Mouse (Mus musculus) midbrain, embryonic 12.5 days (tissue): ENCODE measurements around the gene Akap13. TPM values are rescaled to one million over a fixed set of nuclear protein-coding genes. Genes with fewer than 3 reads are reported as not detected.

Experiments
- ATAC-seq: fragments of 200-750 bp; cut with Nextera tagmentation; 2 replicates; pipeline ENCODE4 v1.8.0; 2017; ENCODE audit warnings: low read depth, moderate TSS enrichment, moderate library complexity; ENCODE audit not compliant: low FRiP score
- H3K27ac ChIP-seq: fragments of 300-500 bp; sonication (generic); replicated peaks from 2 replicates; pipeline ENCODE4 v1.5.1; 2016; ENCODE audit warnings: mild to moderate bottlenecking
- H3K27me3 ChIP-seq: fragments of 300-500 bp; sonication (generic); 2 replicates; pipeline ENCODE4 v1.6.1; 2016; ENCODE audit warnings: mild to moderate bottlenecking
- H3K36me3 ChIP-seq: fragments of 300-500 bp; sonication (generic); 2 replicates; pipeline ENCODE4 v1.6.1; 2016
- H3K4me1 ChIP-seq: fragments of 300-500 bp; sonication (generic); 2 replicates; pipeline ENCODE4 v1.6.1; 2016
- H3K4me2 ChIP-seq: fragments of 300-500 bp; sonication (generic); replicated peaks from 2 replicates; pipeline ENCODE4 v1.6.1; 2016; ENCODE audit warnings: mild to moderate bottlenecking, moderate library complexity
- H3K4me3 ChIP-seq: fragments of 300-500 bp; sonication (generic); 2 replicates; pipeline ENCODE4 v1.5.1; 2016; ENCODE audit warnings: mild to moderate bottlenecking
- H3K9ac ChIP-seq: fragments of 300-500 bp; sonication (generic); replicated peaks from 2 replicates; pipeline ENCODE4 v1.6.1; 2016; ENCODE audit warnings: mild to moderate bottlenecking, moderate library complexity
- H3K9me3 ChIP-seq: fragments of 300-500 bp; sonication (generic); 2 replicates; pipeline ENCODE4 v1.6.1; 2016; ENCODE audit warnings: mild to moderate bottlenecking
- WGBS: fragments of 180-500 bp; shearing (Covaris S2); methylation state at CpG from one replicate; pipeline ENCODE4 v1.1.7; 2016; 5-methylcytosine and 5-hydroxymethylcytosine counted together
- polyA plus RNA-seq: library from polyadenylated mRNA; unstranded; fragments of >200 nt; fragmentation: Nextera tagmentation; extraction: Ambion mirVana; gene quantifications from 2 replicates; pipeline ENCODE4 v1.2.1, GENCODE M21; 2016

Gene Akap13
- 32.9 and 33.5 TPM in 2 replicates for polyA plus RNA-seq

DNA sequence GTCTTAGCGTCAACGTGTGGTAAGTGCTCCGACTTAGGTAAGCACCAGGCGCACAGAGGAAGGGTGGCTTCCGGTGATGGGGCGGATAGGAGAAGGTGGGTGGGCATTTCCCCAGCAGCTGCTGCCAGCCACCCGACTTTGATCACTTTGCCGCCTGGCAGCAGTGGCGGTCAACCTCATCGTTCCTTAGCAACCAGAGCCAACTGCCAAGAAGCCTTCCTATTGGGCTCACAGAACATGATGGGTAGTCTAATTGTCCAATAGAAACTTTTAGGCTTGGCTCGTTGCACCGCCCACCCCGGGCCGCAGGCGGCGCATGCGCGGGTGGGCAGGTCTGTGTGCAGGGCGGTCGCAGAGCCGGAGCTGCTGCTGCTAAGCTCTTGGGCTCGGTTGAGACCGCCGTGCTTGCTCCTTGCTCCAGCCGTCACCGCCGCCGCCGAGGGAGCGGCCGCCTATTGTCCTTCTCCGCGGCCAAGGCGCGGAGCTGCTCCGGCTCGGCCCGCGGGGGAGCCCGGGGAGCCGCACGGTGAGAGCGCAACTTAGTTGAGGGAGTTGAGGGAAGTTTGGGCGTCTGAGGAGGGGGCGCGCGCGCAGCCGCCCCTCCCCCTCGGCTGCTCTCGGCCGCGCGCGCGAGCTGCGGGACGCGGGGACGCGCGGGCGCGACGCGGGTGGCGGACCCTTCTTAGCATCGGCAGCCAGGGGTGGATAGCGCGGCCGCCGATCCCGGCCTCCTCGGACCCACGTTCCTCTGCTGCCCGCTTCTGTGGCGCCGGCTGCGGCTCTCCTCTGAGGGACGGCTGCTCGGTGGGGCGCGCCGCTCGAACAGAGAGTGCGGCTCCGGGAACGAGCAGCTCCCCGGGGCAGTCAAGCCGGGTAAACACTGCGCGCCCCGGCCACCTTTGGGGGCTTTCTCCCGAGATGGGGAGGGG lies at the start of gene Akap13:
Gene Akap13, plus strand, starts transcription at position 312 of the 929 bp plus-strand sequence.
- Histone ChIP-seq H3K4me2 (peak within 1 kb of the TSS; percentile 81), H3K4me3 (peak within 1 kb of the TSS; percentile 90)
- WGBS: under 1% methylated on average over 88 of the region's 94 CpGs

GRCm38 (mm10) chr7:75410641-75411040 lies 44.7 kb upstream of the Akap13 start:
- Histone ChIP-seq H3K36me3 (no peaks in the 10 kb centered on the region), H3K9me3 (no peaks in the 10 kb centered on the region)
- 91% methylated on average over 3 of the region's 3 CpGs for whole genome bisulfite sequencing

More for the DNA sequence above, at the start of gene Akap13:
- Histone ChIP-seq H3K9ac (peak within 1 kb of the TSS; percentile 87), H3K4me1 (peaks cover 15% of the 10 kb centered on the region), H3K27ac (peak within 1 kb of the TSS; percentile 98), H3K27me3 (no peaks in the 10 kb centered on the region), H3K36me3 (no peaks in the 10 kb centered on the region), H3K9me3 (no peaks in the 10 kb centered on the region)
- peak; percentile 99 for ATAC-seq

GRCm38 (mm10) chr7:75411226-75411625 lies 44.1 kb upstream of the Akap13 start:
- 77% methylated on average over 6 of the region's 6 CpGs for WGBS
- no peak overlapping the region for H3K27ac ChIP-seq
- H3K9ac ChIP-seq: no peak overlapping the region
- no peaks in the 10 kb centered on the region for H3K36me3 ChIP-seq
- H3K27me3 ChIP-seq: no peaks in the 10 kb centered on the region
- no peak overlapping the region for H3K4me2 ChIP-seq
- no peak for ATAC-seq
- peaks cover 10% of the 10 kb centered on the region; the same call in 1 of the 2 replicates for H3K4me1 ChIP-seq
- H3K9me3 ChIP-seq: no peaks in the 10 kb centered on the region
- H3K4me3 ChIP-seq: no peak overlapping the region

More at GRCm38 (mm10) chr7:75410641-75411040, 44.7 kb upstream of the Akap13 start:
- Histone ChIP-seq H3K27me3 (no peaks in the 10 kb centered on the region), H3K27ac (no peak overlapping the region), H3K9ac (no peak overlapping the region), H3K4me3 (no peak overlapping the region), H3K4me2 (no peak overlapping the region), H3K4me1 (peaks cover 8% of the 10 kb centered on the region; the same call in 1 of the 2 replicates)
- no peak for ATAC-seq

DNA sequence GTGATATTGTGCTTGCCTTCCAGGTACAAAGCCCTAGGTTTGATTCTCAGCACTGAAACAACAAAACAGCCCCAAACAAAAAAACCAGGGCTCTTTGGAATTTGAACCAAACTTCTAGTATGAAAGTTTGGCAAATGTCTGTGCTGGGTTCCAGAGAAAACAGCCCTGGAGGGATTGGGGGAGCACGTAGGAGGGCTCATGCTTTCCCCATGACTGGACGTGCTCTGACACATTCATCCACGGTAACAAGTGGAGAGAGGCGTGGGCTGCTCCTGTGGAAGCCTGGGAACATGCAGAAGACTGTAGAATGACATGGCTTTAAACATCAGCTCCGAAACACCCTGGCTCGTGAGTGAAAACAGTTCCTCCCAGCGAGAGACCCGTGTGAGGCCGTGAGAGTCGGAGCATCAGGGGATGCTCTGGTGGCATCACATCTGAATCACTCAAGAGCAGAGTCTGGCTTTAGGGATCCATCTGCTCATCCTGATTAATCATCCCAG lies 43.3 kb upstream of the Akap13 start:
- Histone ChIP-seq H3K4me2 (no peak overlapping the region), H3K27me3 (no peaks in the 10 kb centered on the region), H3K27ac (no peak overlapping the region), H3K4me3 (no peak overlapping the region), H3K4me1 (peaks cover 10% of the 10 kb centered on the region; the same call in 1 of the 2 replicates), H3K36me3 (no peaks in the 10 kb centered on the region), H3K9ac (no peak overlapping the region), H3K9me3 (no peaks in the 10 kb centered on the region)
- 87% methylated on average over 10 of the region's 10 CpGs for WGBS
- no peak for ATAC-seq

- Histone ChIP-seq H3K9ac (no peak overlapping the region), H3K4me3 (no peak overlapping the region), H3K9me3 (no peaks in the 10 kb centered on the region), H3K4me2 (no peak overlapping the region), H3K4me1 (peaks cover 10% of the 10 kb centered on the region; the same call in 1 of the 2 replicates), H3K27ac (no peak overlapping the region), H3K36me3 (no peaks in the 10 kb centered on the region), H3K27me3 (no peaks in the 10 kb centered on the region)
- 81% methylated on average over 2 of the region's 2 CpGs for WGBS
- no peak for ATAC-seq
Observed at GRCm38 (mm10) chr7:75412568-75412967, 42.8 kb upstream of the Akap13 start.

DNA sequence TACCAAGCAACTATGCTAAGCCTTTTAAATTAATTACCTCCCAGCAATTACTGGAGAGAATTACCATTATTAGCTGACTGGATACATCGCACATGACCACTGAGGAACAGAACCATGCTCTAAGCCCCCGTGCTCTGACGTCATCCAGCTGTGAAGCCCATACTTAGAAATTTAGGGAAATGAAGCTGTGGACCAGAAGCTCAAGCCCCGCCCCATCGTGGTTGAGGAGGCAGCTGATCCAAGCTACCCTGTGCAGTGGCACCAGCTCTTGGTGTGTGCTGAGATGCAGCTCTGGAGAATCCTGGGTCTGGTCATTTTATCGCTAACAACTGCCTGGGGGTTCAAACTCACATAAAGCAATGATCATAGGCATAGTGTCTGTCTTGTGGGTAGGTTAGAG lies 41.4 kb upstream of the Akap13 start:
- Histone ChIP-seq H3K4me3 (no peak overlapping the region), H3K27me3 (no peaks in the 10 kb centered on the region), H3K36me3 (no peaks in the 10 kb centered on the region), H3K27ac (no peak overlapping the region), H3K9ac (no peak overlapping the region), H3K9me3 (no peaks in the 10 kb centered on the region), H3K4me2 (no peak overlapping the region), H3K4me1 (peaks cover 10% of the 10 kb centered on the region; the same call in 1 of the 2 replicates)
- no peak for ATAC-seq
- 37% methylated on average over 6 of the region's 6 CpGs for WGBS

- ATAC-seq: no peak
- Histone ChIP-seq H3K4me1 (peaks cover 10% of the 10 kb centered on the region; the same call in 1 of the 2 replicates), H3K9ac (no peak overlapping the region), H3K27me3 (no peaks in the 10 kb centered on the region), H3K27ac (no peak overlapping the region), H3K4me3 (no peak overlapping the region), H3K4me2 (no peak overlapping the region), H3K36me3 (no peaks in the 10 kb centered on the region), H3K9me3 (no peaks in the 10 kb centered on the region)
- 42% methylated on average over 3 of the region's 3 CpGs for WGBS
Observed at GRCm38 (mm10) chr7:75414316-75414715, 41.0 kb upstream of the Akap13 start.

DNA sequence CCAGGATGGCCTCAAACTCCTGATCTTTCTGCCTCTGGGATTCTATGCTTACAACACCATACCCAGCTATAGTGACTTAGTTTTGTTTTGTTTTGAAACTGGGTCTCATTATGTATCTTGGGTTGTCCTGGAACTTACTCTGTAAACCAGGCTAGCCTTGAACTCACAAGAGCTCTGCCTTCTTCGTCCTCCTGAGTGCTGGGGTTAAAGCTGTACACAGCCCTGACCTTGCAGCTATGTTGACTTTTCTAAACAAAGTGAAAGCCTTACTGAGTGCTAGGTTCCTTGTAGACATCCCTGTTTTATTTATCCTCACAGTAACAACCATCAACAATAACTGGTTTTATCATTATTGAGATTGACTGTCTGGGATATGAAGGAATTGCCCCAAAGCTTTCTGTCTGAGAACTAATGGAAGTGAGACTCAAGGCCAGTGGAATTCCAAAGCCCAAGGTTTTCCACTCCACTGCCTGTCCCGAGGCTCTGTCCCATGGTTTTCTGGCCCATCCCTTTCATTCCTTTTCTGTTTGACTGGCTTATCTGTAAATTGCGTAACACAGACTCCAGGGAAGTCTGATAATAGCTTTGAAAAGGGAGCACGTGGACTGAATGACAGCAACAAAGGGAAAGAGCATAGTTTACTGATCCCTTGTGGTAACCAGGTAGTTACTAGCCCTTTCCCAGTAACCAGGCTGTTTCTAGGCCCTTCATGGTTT lies 40.0 kb upstream of the Akap13 start:
- Histone ChIP-seq H3K4me2 (no peak overlapping the region), H3K4me3 (no peak overlapping the region), H3K36me3 (no peaks in the 10 kb centered on the region), H3K9me3 (no peaks in the 10 kb centered on the region), H3K27me3 (no peaks in the 10 kb centered on the region), H3K27ac (no peak overlapping the region), H3K4me1 (peaks cover 10% of the 10 kb centered on the region; the same call in 1 of the 2 replicates), H3K9ac (no peak overlapping the region)
- 28% methylated on average over 4 of the region's 4 CpGs for WGBS
- no peak for ATAC-seq

DNA sequence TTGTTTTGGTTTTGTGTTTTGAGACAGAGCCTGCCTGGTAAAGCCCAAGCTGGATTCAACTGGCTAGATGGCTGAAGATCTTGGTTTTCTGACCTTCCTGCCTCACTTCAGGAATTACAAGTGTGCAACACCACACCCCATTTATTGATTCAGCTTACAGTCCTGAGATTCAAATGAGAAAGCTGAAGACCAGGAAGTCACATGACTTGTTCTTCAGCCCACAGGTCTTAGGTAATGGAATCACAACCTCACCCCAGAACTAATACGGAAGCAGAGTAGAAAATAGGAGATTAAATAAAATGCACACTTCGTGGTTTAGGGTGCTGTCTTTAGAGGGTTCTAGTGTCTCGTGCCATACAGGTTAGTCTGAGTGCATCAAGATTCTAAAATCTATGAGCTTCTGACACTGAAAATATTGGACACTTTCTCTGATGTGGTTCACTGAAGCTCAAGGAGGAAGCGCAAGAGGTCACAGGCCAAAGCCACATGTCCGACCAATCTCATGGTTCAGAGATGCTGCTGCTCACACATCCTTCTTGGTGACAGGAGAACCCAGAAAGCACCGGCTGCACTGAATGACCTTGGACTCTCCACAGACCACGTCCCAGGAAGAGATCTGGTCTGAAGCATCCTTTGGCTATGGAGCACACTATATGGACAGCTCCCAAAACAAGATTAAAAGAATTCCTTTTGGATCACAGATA lies 39.3 kb upstream of the Akap13 start:
- ATAC-seq: no peak
- Histone ChIP-seq H3K4me1 (peaks cover 10% of the 10 kb centered on the region; the same call in 1 of the 2 replicates), H3K27me3 (no peaks in the 10 kb centered on the region), H3K27ac (no peak overlapping the region), H3K4me2 (no peak overlapping the region), H3K36me3 (no peaks in the 10 kb centered on the region), H3K4me3 (no peak overlapping the region), H3K9me3 (no peaks in the 10 kb centered on the region), H3K9ac (no peak overlapping the region)
- 80% methylated on average over 7 of the region's 7 CpGs for WGBS

- ATAC-seq: no peak
- 88% methylated on average over 2 of the region's 2 CpGs for WGBS
- no peaks in the 10 kb centered on the region for H3K36me3 ChIP-seq
- no peaks in the 10 kb centered on the region for H3K9me3 ChIP-seq
- no peak overlapping the region for H3K9ac ChIP-seq
- no peak overlapping the region for H3K4me2 ChIP-seq
- H3K4me3 ChIP-seq: no peak overlapping the region
- H3K27ac ChIP-seq: no peak overlapping the region
- H3K27me3 ChIP-seq: no peaks in the 10 kb centered on the region
- H3K4me1 ChIP-seq: no peaks in the 10 kb centered on the region
Observed at GRCm38 (mm10) chr7:75420927-75421326, 34.4 kb upstream of the Akap13 start.

DNA sequence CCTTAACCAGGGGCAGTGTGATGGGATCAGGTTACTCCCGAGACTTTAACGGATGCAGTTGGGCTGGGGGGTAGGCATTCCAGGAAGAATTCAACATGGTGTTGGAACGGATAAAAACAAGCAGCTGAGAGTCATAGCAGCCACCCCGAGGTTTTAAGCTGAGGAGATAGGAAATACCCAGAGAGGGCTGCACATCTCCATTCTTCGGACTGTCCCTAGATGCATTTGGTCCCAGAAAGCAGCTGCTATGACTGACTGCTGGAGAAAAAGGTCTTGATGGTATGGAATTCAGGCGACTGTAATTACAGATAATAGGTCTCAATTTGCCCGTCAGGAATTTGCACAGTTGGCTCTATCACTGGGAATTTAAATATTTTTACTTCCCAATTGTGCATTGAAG lies 31.2 kb upstream of the Akap13 start:
- Histone ChIP-seq H3K27me3 (no peaks in the 10 kb centered on the region), H3K36me3 (no peaks in the 10 kb centered on the region), H3K9ac (no peak overlapping the region), H3K4me1 (no peaks in the 10 kb centered on the region), H3K4me3 (no peak overlapping the region), H3K9me3 (no peaks in the 10 kb centered on the region), H3K27ac (no peak overlapping the region), H3K4me2 (no peak overlapping the region)
- 72% methylated on average over 7 of the region's 7 CpGs for WGBS
- no peak for ATAC-seq
